Mouse (Mus musculus) neural tube, embryonic 15.5 days (tissue): ENCODE data around the gene Nxnl1. TPM values are rescaled to one million over a fixed set of nuclear protein-coding genes. Genes with fewer than 3 reads are reported as not detected.
A peak's percentile ranks its signal among the peaks of the same experiment; 100 is the strongest.
"Not testable (repeated sequence)": the region's sequence is repeated elsewhere in the genome, so short reads cannot be mapped to it uniquely, and the experiment has no call there.

Source experiments
- ATAC-seq: fragments of 200-750 bp; cut with Nextera tagmentation; 2 replicates; pipeline ENCODE4 v1.8.0; 2017; ENCODE audit warnings: mild to moderate bottlenecking, moderate TSS enrichment, moderate library complexity; ENCODE audit not compliant: low FRiP score
- H3K27ac ChIP-seq: fragments of 300-500 bp; sonication (generic); replicated peaks from 2 replicates; pipeline ENCODE4 v1.5.1; 2015; ENCODE audit warnings: mild to moderate bottlenecking, inconsistent platforms
- H3K27me3 ChIP-seq: fragments of 300-500 bp; sonication (generic); replicated peaks from 2 replicates; pipeline ENCODE4 v1.6.1; 2015; ENCODE audit warnings: inconsistent platforms
- H3K36me3 ChIP-seq: fragments of 300-500 bp; sonication (generic); 2 replicates; pipeline ENCODE4 v1.6.1; 2015; ENCODE audit warnings: inconsistent platforms
- H3K4me1 ChIP-seq: fragments of 300-500 bp; sonication (generic); 2 replicates; pipeline ENCODE4 v1.6.1; 2015; ENCODE audit warnings: inconsistent platforms
- H3K4me2 ChIP-seq: fragments of 300-500 bp; sonication (generic); 2 replicates; pipeline ENCODE4 v1.6.1; 2015; ENCODE audit warnings: inconsistent platforms, mild to moderate bottlenecking, moderate library complexity
- H3K4me3 ChIP-seq: fragments of 300-500 bp; sonication (generic); replicated peaks from 2 replicates; pipeline ENCODE4 v1.5.1; 2015; ENCODE audit warnings: mild to moderate bottlenecking, inconsistent platforms
- H3K9ac ChIP-seq: fragments of 300-500 bp; sonication (generic); replicated peaks from 2 replicates; pipeline ENCODE4 v1.6.1; 2015; ENCODE audit warnings: mild to moderate bottlenecking, inconsistent platforms
- H3K9me3 ChIP-seq: fragments of 300-500 bp; sonication (generic); replicated peaks from 2 replicates; pipeline ENCODE4 v1.6.1; 2016; ENCODE audit warnings: inconsistent platforms
- WGBS: fragments of 180-500 bp; shearing (Covaris S2); methylation state at CpG from one replicate; pipeline ENCODE4 v1.1.7; 2015; ENCODE audit warnings: mixed read lengths; 5-methylcytosine and 5-hydroxymethylcytosine counted together
- polyA plus RNA-seq: library from polyadenylated mRNA; unstranded; fragments of >200 nt; fragmentation: Nextera tagmentation; extraction: Ambion mirVana; gene quantifications from 2 replicates; pipeline ENCODE4 v1.2.1, GENCODE M21; 2015

Nxnl1 gene
- polyA plus RNA-seq, 1 experiment from 2014 or later, result not detected

GRCm38 (mm10) chr8:71547590-71547989 is 18.8 kb downstream of the Nxnl1 start:
- ATAC-seq, result no peak

DNA sequence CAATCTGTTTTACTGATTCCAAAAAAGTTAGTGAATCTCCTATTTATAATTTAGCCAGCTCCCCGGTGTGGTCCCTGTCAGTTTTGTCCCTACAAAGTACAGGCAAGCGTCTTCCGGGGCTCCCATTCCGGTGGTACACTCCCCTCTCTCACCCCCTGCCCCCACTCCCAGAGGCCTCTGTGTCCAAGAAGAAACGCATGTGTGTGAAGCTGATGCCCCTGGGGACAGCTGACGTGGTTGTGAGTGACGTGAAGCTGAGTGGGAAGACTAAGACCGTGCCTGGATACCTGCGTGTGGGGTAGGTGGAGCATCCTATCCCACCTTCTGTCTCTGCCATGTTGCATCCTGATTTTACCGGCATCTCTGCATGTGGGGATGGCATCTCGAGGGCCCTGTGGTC is 21.3 kb downstream of the Nxnl1 start:
- 93% methylated on average over 11 of the region's 11 CpGs for WGBS
- Histone ChIP-seq H3K27ac (no peak overlapping the region), H3K36me3 (peaks cover 33% of the 10 kb centered on the region), H3K27me3 (0 out of 2 replicates have a peak, but pooled peaks cover 4% of the 10 kb centered on the region), H3K4me2 (no peak overlapping the region), H3K4me3 (no peak overlapping the region), H3K4me1 (peaks cover 17% of the 10 kb centered on the region), H3K9me3 (no peaks in the 10 kb centered on the region), H3K9ac (no peak overlapping the region)
- no peak for ATAC-seq

More at GRCm38 (mm10) chr8:71547590-71547989, 18.8 kb downstream of the Nxnl1 start:
- Histone ChIP-seq H3K27me3 (no peaks in the 10 kb centered on the region), H3K4me1 (peaks cover 17% of the 10 kb centered on the region), H3K9ac (no peak overlapping the region), H3K36me3 (peaks cover 33% of the 10 kb centered on the region), H3K9me3 (no peaks in the 10 kb centered on the region), H3K4me3 (no peak overlapping the region), H3K27ac (no peak overlapping the region), H3K4me2 (no peak overlapping the region)
- 87% methylated on average over 7 of the region's 7 CpGs for WGBS

GRCm38 (mm10) chr8:71543755-71544154 is 22.6 kb downstream of the Nxnl1 start:
- peak overlapping the region; percentile 94 for H3K4me3 ChIP-seq
- H3K36me3 ChIP-seq, result peaks cover 33% of the 10 kb centered on the region
- H3K4me1 ChIP-seq, result peaks cover 17% of the 10 kb centered on the region
- H3K9ac ChIP-seq, result peak overlapping the region; percentile 87
- peak overlapping the region; percentile 85 for H3K4me2 ChIP-seq
- H3K27ac ChIP-seq, result no peak overlapping the region
- 0 out of 2 replicates have a peak, but pooled peaks cover 4% of the 10 kb centered on the region for H3K27me3 ChIP-seq
- 85% methylated on average over 9 of the region's 9 CpGs for WGBS
- no peaks in the 10 kb centered on the region for H3K9me3 ChIP-seq
- ATAC-seq, result no peak

- under 1% methylated on average over 55 of the region's 55 CpGs for WGBS
- peak within 1 kb of the TSS; percentile 85 for H3K4me2 ChIP-seq
Observed at GRCm38 (mm10) chr8:71542632-71543343, 23.6 kb downstream of the Nxnl1 start, which contains the start of gene Mvb12a. TSS of gene Mvb12a (plus strand) at chr8:71542922.

DNA sequence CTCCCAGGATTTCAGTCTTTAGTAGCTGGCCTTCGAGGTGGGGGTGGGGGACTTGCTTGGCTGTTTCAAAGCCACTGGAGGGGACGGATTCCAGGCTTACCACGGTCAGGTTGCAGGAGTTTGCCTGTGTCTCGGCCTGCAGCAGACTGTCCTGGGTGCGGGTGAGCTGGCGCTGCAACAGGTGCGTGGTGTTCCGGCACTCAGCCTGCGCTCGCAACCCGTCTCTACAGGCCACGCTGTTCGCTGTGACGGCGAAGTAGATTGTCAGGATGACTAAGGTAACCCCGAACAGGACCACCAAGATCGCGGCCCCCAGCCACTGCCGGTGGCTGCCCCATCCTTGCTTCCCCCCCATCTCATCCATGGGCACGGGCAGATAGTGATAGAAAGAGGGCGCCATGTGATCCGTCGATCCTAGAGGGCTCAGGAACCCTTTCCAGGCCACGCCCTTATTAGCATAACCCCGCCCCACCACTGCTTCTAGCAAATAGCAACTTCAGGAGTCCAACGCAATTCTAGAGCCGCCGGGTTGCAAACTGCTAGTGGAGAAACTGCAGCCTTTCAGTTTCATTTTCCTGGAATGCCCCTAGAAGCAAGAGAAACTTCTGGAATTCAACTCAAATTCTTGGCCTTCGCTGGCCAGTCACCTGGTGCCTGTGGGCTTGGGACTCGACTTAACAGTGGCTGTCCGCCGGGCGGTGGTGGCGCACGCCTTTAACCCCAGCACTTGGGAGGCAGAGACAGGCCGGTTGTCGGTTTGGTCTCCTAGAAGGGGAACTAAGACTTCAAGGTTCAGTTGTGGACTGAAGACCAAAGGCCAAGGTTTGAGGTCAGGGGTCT is 29.2 kb downstream of the Nxnl1 start, which contains the start of gene Bst2:
TSS of gene Bst2 (minus strand) at position 429 of the 840 bp plus-strand sequence.
- ATAC-seq, result no peak
- Histone ChIP-seq H3K4me2 (peak within 1 kb of the TSS; percentile 57), H3K27ac (no peak within 1 kb of the TSS), H3K9ac (peak within 1 kb of the TSS; percentile 37; the same call in 1 of the 2 replicates), H3K4me1 (peaks cover 11% of the 10 kb centered on the region), H3K9me3 (no peaks in the 10 kb centered on the region), H3K36me3 (no peaks in the 10 kb centered on the region), H3K27me3 (peaks cover 25% of the 10 kb centered on the region), H3K4me3 (peak within 1 kb of the TSS; percentile 35)
- 4% methylated on average over 37 of the region's 37 CpGs for WGBS

More at GRCm38 (mm10) chr8:71542632-71543343, 23.6 kb downstream of the Nxnl1 start, which contains the start of gene Mvb12a:
- Histone ChIP-seq H3K27ac (peak within 1 kb of the TSS; percentile 77), H3K9ac (peak within 1 kb of the TSS; percentile 87), H3K9me3 (no peaks in the 10 kb centered on the region), H3K4me3 (peak within 1 kb of the TSS; percentile 94), H3K36me3 (peaks cover 24% of the 10 kb centered on the region), H3K4me1 (peaks cover 20% of the 10 kb centered on the region), H3K27me3 (peaks cover 6% of the 10 kb centered on the region)
- peak; percentile 96 for ATAC-seq

DNA sequence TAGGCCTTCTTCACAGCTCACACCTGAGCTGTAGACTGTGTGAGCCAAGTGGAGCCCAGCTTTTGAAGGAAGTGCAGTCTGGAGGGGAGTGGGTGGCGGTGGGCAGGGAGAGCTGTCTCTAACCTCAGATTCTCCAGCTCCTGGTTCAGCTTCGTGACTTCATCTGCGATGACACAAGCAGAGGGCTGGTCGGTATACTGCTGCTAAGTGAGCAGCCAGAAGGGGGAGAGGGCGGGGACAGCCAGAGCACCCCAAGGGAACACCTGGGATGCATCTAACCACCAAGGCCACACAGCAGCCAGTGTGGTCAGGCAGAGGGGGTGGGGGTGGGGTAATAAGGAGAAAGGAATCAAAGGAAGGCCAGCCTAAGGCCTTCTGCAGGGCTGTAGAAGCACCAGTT is 30.7 kb downstream of the Nxnl1 start:
- Histone ChIP-seq H3K36me3 (no peaks in the 10 kb centered on the region), H3K4me1 (peaks cover 11% of the 10 kb centered on the region), H3K9me3 (no peaks in the 10 kb centered on the region), H3K27me3 (peaks cover 21% of the 10 kb centered on the region), H3K4me2 (peak overlapping the region; percentile 9; the same call in 1 of the 2 replicates), H3K27ac (no peak overlapping the region), H3K4me3 (no peak overlapping the region), H3K9ac (no peak overlapping the region)
- ATAC-seq, result no peak
- WGBS, result 61% methylated on average over 5 of the region's 5 CpGs

DNA sequence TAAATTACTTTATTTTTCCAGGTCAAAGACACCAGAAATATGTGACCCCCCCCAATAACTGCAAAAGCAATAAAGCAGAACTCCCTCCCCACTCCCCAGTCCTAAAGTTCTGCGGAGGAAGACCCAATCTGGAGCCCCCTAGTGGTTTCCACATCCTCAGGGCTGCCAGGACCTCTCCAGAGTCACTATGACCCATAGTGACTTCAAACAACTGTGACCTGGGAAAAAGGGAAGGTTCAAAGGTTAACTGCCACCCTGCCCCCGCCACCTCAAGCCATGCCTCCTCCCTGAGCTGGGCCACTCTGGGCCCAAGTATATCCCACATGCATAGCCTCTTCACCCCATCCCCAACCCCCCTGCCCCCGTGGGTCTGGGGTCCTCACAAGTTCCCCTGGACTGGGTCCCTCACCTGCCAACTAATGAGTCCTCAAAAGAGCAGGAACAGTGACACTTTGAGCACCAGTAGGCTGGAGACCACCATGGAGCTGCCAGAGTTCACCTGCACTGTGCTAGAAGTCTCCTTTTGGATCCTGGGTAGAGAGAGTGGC is 32.1 kb downstream of the Nxnl1 start:
- H3K27ac ChIP-seq, result no peak overlapping the region
- H3K4me3 ChIP-seq, result no peak overlapping the region
- peaks cover 21% of the 10 kb centered on the region for H3K27me3 ChIP-seq
- H3K36me3 ChIP-seq, result no peaks in the 10 kb centered on the region
- ATAC-seq, result no peak
- peaks cover 11% of the 10 kb centered on the region for H3K4me1 ChIP-seq
- H3K9ac ChIP-seq, result no peak overlapping the region
- H3K4me2 ChIP-seq, result no peak overlapping the region
- no peaks in the 10 kb centered on the region for H3K9me3 ChIP-seq
- 36% methylated on average over 3 of the region's 3 CpGs for WGBS

DNA sequence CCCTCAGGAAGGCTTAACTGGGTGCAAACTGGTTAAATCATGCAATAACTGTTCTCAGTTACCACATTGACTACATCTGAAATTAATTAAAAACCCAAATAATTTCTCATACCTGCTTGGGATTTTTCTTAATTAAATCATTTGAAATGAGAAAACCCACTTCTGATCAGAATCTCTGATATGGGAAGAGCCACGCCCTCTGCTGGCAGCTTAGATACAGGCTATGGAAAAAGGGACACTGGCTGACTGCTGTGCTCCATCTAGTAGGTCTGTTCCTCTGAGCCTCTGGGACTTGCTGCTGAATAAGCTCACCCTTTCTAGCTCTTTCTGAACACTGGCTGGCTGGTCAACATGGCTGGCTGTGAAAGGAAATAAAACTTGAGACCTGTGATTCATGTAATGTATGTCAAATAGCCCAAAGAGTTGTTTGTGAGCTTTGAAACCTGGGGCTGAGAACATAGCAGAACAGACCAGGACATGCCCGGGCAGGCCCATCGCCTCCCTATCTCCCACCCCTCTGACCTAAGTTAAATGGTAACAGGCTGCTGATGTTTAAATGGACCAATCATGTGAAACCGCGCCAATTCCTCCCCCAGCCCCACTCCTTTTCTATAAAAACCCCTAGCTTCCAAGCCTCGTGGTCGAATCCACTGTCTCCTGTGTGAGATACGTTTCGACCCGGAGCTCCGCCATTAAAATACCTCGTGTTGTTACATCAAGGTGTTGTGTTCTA is 35.5 kb downstream of the Nxnl1 start:
- ATAC-seq, result not testable (repeated sequence)
- 72% methylated on average over 5 of the region's 12 CpGs for WGBS

DNA sequence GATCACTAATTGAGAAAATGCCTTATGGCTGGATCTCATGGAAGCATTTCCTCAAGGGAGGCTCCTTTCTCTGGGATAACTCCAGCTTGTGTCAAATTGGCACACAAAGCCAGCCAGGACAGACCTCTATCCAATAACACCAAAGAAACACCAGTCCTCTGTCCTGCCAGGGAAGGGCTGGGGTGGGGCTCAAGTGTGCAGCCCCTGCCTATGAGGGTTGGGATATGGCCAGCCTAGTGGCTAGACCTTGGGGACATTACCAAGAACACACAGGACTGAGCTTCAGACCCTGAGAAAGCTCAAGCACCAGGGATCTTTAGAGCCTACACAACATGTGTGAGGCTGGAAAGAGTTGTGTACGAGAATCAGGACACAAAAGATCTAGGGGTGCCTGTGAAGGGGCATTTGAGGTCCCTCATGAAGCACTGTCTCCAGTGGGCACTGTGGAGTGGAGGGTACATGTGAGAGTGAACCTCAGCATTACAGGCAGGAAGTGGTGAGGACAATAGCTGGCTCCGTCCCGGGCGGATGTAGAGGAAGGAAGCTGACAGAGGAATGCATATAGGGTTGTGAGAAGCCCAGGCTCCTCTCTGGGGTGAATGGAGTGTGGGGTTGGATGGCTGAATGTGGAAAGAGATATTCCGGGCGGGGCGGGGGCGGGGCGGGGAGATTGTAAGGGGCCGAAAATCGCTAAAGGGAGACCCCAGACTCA is 37.9 kb downstream of the Nxnl1 start:
- Histone ChIP-seq H3K4me2 (no peak overlapping the region), H3K9ac (no peak overlapping the region), H3K27ac (no peak overlapping the region), H3K4me1 (0 out of 2 replicates have a peak, but pooled peaks cover 5% of the 10 kb centered on the region), H3K27me3 (peaks cover 42% of the 10 kb centered on the region), H3K36me3 (no peaks in the 10 kb centered on the region), H3K4me3 (no peak overlapping the region), H3K9me3 (no peaks in the 10 kb centered on the region)
- WGBS, result 84% methylated on average over 11 of the region's 11 CpGs
- ATAC-seq, result no peak

More for the DNA sequence above, 35.5 kb downstream of the Nxnl1 start:
- H3K4me1 ChIP-seq, H3K27ac ChIP-seq, H3K4me2 ChIP-seq, H3K9ac ChIP-seq, H3K9me3 ChIP-seq, H3K36me3 ChIP-seq, H3K4me3 ChIP-seq: not testable (repeated sequence)
- H3K27me3 ChIP-seq, result peaks cover 23% of the 10 kb centered on the region

DNA sequence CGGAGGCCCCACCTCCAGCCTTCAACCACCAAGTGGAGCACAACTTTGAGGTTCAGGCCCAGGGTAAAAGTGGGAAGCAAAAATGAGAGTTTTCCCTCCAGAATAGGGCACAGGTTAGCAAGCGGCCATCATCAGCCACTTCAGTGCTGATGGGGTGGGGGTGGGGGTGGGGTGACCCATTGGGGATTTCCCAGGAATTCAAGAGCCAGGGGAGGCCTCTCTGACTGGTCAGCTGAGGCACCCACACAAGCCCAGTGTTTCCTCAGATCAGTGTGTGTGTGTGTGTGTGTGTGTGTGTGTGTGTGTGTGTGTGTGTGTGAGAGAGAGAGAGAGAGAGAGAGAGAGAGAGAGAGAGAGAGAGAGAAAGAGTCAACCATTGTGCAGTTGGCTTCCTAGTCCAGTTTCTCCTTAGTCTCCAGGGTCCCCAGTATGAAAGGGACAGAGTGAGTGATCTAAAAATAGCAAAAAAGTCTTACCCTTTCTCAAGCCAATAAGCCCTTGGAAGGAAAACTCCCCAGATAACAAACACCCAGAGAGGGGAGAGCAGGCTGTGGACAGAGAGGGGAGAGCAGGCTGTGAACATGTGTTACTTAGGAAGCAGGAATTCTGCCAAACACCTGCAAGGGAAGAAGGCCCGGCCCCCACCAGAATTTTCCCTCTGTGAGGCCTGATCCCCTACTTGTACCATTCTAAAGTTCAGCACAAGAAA is 39.1 kb downstream of the Nxnl1 start:
- H3K27ac ChIP-seq, result no peak overlapping the region
- H3K4me1 ChIP-seq, result 0 out of 2 replicates have a peak, but pooled peaks cover 5% of the 10 kb centered on the region
- 46% methylated on average over 3 of the region's 3 CpGs for WGBS

More for the DNA sequence above, 39.1 kb downstream of the Nxnl1 start:
- no peak overlapping the region for H3K4me2 ChIP-seq
- no peaks in the 10 kb centered on the region for H3K36me3 ChIP-seq
- H3K9ac ChIP-seq, result no peak overlapping the region
- no peaks in the 10 kb centered on the region for H3K9me3 ChIP-seq
- no peak for ATAC-seq
- H3K27me3 ChIP-seq, result peaks cover 51% of the 10 kb centered on the region
- no peak overlapping the region for H3K4me3 ChIP-seq
